Mouse (Mus musculus): ENCODE data around the gene Inf2. TPM values are rescaled to one million over a fixed set of nuclear protein-coding genes. Genes with fewer than 3 reads are reported as not detected.
A peak's percentile ranks its signal among the peaks of the same experiment; 100 is the strongest.

The Inf2 gene
- polyA plus RNA-seq, 1 experiment, result 28.3 TPM

GRCm38 (mm10) chr12:112575274-112575986, 13.2 kb upstream of the Inf2 start:
- no peaks in the 10 kb centered on the region for H3K9me3 ChIP-seq (replicated peaks; ENCODE audit: control insufficient read depth, insufficient read depth, low read length, poor library complexity, severe bottlenecking)
- no peak overlapping the region for H3K9ac ChIP-seq (ENCODE audit: low read depth, poor library complexity, severe bottlenecking)
- no peak overlapping the region for H3K4me3 ChIP-seq (ENCODE audit: low read depth, low read length)
- H3K4me1 ChIP-seq (ENCODE audit: control insufficient read depth, insufficient read depth, low read length), result peaks cover 6% of the 10 kb centered on the region
- H3K27ac ChIP-seq (ENCODE audit: insufficient read depth, low read length), result peak overlapping the region; percentile 33; the same call in 1 of the 2 replicates
- H3K36me3 ChIP-seq (ENCODE audit: control insufficient read depth, insufficient read depth, low read length, poor library complexity, severe bottlenecking), result no peaks in the 10 kb centered on the region
- no peaks in the 10 kb centered on the region for H3K27me3 ChIP-seq (ENCODE audit: control insufficient read depth, insufficient read depth, low read length, poor library complexity, severe bottlenecking)
- TF ChIP-seq CTCF (IDR thresholded peaks at IDR 0.05; ENCODE audit: low read depth, low read length) (no peak), EP300 (IDR thresholded peaks at IDR 0.05; ENCODE audit: insufficient read depth, low read depth, low read length) (no peak), POLR2A (IDR thresholded peaks at IDR 0.05; ENCODE audit: insufficient read depth, low read length) (no peak)

- Histone ChIP-seq H3K27ac (ENCODE audit: insufficient read depth, low read length) (peak overlapping the region; percentile 68), H3K27me3 (ENCODE audit: control insufficient read depth, insufficient read depth, low read length, poor library complexity, severe bottlenecking) (no peaks in the 10 kb centered on the region), H3K4me1 (ENCODE audit: control insufficient read depth, insufficient read depth, low read length) (peaks cover 6% of the 10 kb centered on the region), H3K36me3 (ENCODE audit: control insufficient read depth, insufficient read depth, low read length, poor library complexity, severe bottlenecking) (no peaks in the 10 kb centered on the region), H3K9me3 (replicated peaks; ENCODE audit: control insufficient read depth, insufficient read depth, low read length, poor library complexity, severe bottlenecking) (no peaks in the 10 kb centered on the region), H3K9ac (ENCODE audit: low read depth, poor library complexity, severe bottlenecking) (no peak overlapping the region), H3K4me3 (ENCODE audit: low read depth, low read length) (no peak overlapping the region)
- no peak for TF ChIP-seq POLR2A (IDR thresholded peaks at IDR 0.05; ENCODE audit: insufficient read depth, low read length)
- TF ChIP-seq EP300 (IDR thresholded peaks at IDR 0.05; ENCODE audit: insufficient read depth, low read depth, low read length), result no peak
- TF ChIP-seq CTCF (IDR thresholded peaks at IDR 0.05; ENCODE audit: low read depth, low read length), result no peak
Observed at GRCm38 (mm10) chr12:112576341-112576740, 12.2 kb upstream of the Inf2 start.

- H3K27ac ChIP-seq (ENCODE audit: insufficient read depth, low read length), result peak overlapping the region; percentile 68
- no peaks in the 10 kb centered on the region for H3K36me3 ChIP-seq (ENCODE audit: control insufficient read depth, insufficient read depth, low read length, poor library complexity, severe bottlenecking)
- H3K4me3 ChIP-seq (ENCODE audit: low read depth, low read length), result no peak overlapping the region
- H3K4me1 ChIP-seq (ENCODE audit: control insufficient read depth, insufficient read depth, low read length), result peaks cover 6% of the 10 kb centered on the region
- H3K9ac ChIP-seq (ENCODE audit: low read depth, poor library complexity, severe bottlenecking), result no peak overlapping the region
- TF ChIP-seq CTCF (IDR thresholded peaks at IDR 0.05; ENCODE audit: low read depth, low read length) (no peak), EP300 (IDR thresholded peaks at IDR 0.05; ENCODE audit: insufficient read depth, low read depth, low read length) (no peak), POLR2A (IDR thresholded peaks at IDR 0.05; ENCODE audit: insufficient read depth, low read length) (no peak)
- no peaks in the 10 kb centered on the region for H3K9me3 ChIP-seq (replicated peaks; ENCODE audit: control insufficient read depth, insufficient read depth, low read length, poor library complexity, severe bottlenecking)
- no peaks in the 10 kb centered on the region for H3K27me3 ChIP-seq (ENCODE audit: control insufficient read depth, insufficient read depth, low read length, poor library complexity, severe bottlenecking)
Observed at GRCm38 (mm10) chr12:112576749-112577148, 11.8 kb upstream of the Inf2 start.

GRCm38 (mm10) chr12:112578296-112579090, 10.1 kb upstream of the Inf2 start:
- no peak overlapping the region for H3K9ac ChIP-seq (ENCODE audit: low read depth, poor library complexity, severe bottlenecking)
- TF ChIP-seq CTCF (IDR thresholded peaks at IDR 0.05; ENCODE audit: low read depth, low read length) (no peak), POLR2A (IDR thresholded peaks at IDR 0.05; ENCODE audit: insufficient read depth, low read length) (no peak), EP300 (IDR thresholded peaks at IDR 0.05; ENCODE audit: insufficient read depth, low read depth, low read length) (no peak)
- H3K4me1 ChIP-seq (ENCODE audit: control insufficient read depth, insufficient read depth, low read length), result peaks cover 6% of the 10 kb centered on the region
- no peak overlapping the region for H3K27ac ChIP-seq (ENCODE audit: insufficient read depth, low read length)
- H3K9me3 ChIP-seq (replicated peaks; ENCODE audit: control insufficient read depth, insufficient read depth, low read length, poor library complexity, severe bottlenecking), result no peaks in the 10 kb centered on the region
- no peak overlapping the region for H3K4me3 ChIP-seq (ENCODE audit: low read depth, low read length)
- H3K27me3 ChIP-seq (ENCODE audit: control insufficient read depth, insufficient read depth, low read length, poor library complexity, severe bottlenecking), result no peaks in the 10 kb centered on the region
- no peaks in the 10 kb centered on the region for H3K36me3 ChIP-seq (ENCODE audit: control insufficient read depth, insufficient read depth, low read length, poor library complexity, severe bottlenecking)

- H3K27me3 ChIP-seq (ENCODE audit: control insufficient read depth, insufficient read depth, low read length, poor library complexity, severe bottlenecking), result no peaks in the 10 kb centered on the region
- no peak overlapping the region for H3K27ac ChIP-seq (ENCODE audit: insufficient read depth, low read length)
- no peak overlapping the region for H3K4me3 ChIP-seq (ENCODE audit: low read depth, low read length)
Observed at GRCm38 (mm10) chr12:112579430-112579829, 9.2 kb upstream of the Inf2 start.

GRCm38 (mm10) chr12:112579926-112580325, 8.7 kb upstream of the Inf2 start:
- Histone ChIP-seq H3K9me3 (replicated peaks; ENCODE audit: control insufficient read depth, insufficient read depth, low read length, poor library complexity, severe bottlenecking) (no peaks in the 10 kb centered on the region), H3K27me3 (ENCODE audit: control insufficient read depth, insufficient read depth, low read length, poor library complexity, severe bottlenecking) (no peaks in the 10 kb centered on the region)
- TF ChIP-seq EP300 (IDR thresholded peaks at IDR 0.05; ENCODE audit: insufficient read depth, low read depth, low read length), result no peak

More at GRCm38 (mm10) chr12:112579430-112579829, 9.2 kb upstream of the Inf2 start:
- Histone ChIP-seq H3K9me3 (replicated peaks; ENCODE audit: control insufficient read depth, insufficient read depth, low read length, poor library complexity, severe bottlenecking) (no peaks in the 10 kb centered on the region), H3K9ac (ENCODE audit: low read depth, poor library complexity, severe bottlenecking) (no peak overlapping the region), H3K4me1 (ENCODE audit: control insufficient read depth, insufficient read depth, low read length) (peaks cover 4% of the 10 kb centered on the region), H3K36me3 (ENCODE audit: control insufficient read depth, insufficient read depth, low read length, poor library complexity, severe bottlenecking) (no peaks in the 10 kb centered on the region)
- TF ChIP-seq POLR2A (IDR thresholded peaks at IDR 0.05; ENCODE audit: insufficient read depth, low read length), result no peak
- no peak for TF ChIP-seq CTCF (IDR thresholded peaks at IDR 0.05; ENCODE audit: low read depth, low read length)
- TF ChIP-seq EP300 (IDR thresholded peaks at IDR 0.05; ENCODE audit: insufficient read depth, low read depth, low read length), result no peak

More at GRCm38 (mm10) chr12:112579926-112580325, 8.7 kb upstream of the Inf2 start:
- Histone ChIP-seq H3K4me3 (ENCODE audit: low read depth, low read length) (no peak overlapping the region), H3K27ac (ENCODE audit: insufficient read depth, low read length) (no peak overlapping the region), H3K9ac (ENCODE audit: low read depth, poor library complexity, severe bottlenecking) (no peak overlapping the region), H3K36me3 (ENCODE audit: control insufficient read depth, insufficient read depth, low read length, poor library complexity, severe bottlenecking) (no peaks in the 10 kb centered on the region), H3K4me1 (ENCODE audit: control insufficient read depth, insufficient read depth, low read length) (peaks cover 4% of the 10 kb centered on the region)
